Mouse (Mus musculus) liver, embryonic 16.5 days (tissue): ENCODE data around the gene Hist1h4c. TPM values are rescaled to one million over a fixed set of nuclear protein-coding genes. Genes with fewer than 3 reads are reported as not detected.

ENCODE experiments used
- ATAC-seq: fragments of 200-750 bp; cut with Nextera tagmentation; 2 replicates; pipeline ENCODE4 v1.8.0; 2017; ENCODE audit warnings: low read depth, mild to moderate bottlenecking, moderate number of reproducible peaks, moderate library complexity
- H3K27ac ChIP-seq: fragments of 300-500 bp; sonication (generic); 2 replicates; pipeline ENCODE4 v1.5.1; 2014; ENCODE audit warnings: mild to moderate bottlenecking, low read length
- H3K27me3 ChIP-seq: fragments of 300-500 bp; sonication (generic); 2 replicates; pipeline ENCODE4 v1.6.1; 2014; ENCODE audit warnings: low read depth, low read length, mixed read lengths; ENCODE audit not compliant: control insufficient read depth, insufficient read depth
- H3K36me3 ChIP-seq: fragments of 300-500 bp; sonication (generic); 2 replicates; pipeline ENCODE4 v1.6.1; 2014; ENCODE audit warnings: mild to moderate bottlenecking; ENCODE audit not compliant: control insufficient read depth, insufficient read depth
- H3K4me1 ChIP-seq: fragments of 300-500 bp; sonication (generic); 2 replicates; pipeline ENCODE4 v1.6.1; 2014; ENCODE audit warnings: low read depth, low read length, mixed read lengths; ENCODE audit not compliant: control insufficient read depth
- H3K4me2 ChIP-seq: fragments of 300-500 bp; sonication (generic); 2 replicates; pipeline ENCODE4 v1.6.1; 2014; ENCODE audit warnings: low read depth, low read length, mixed read lengths
- H3K4me3 ChIP-seq: fragments of 300-500 bp; sonication (generic); 2 replicates; pipeline ENCODE4 v1.5.1; 2014; ENCODE audit warnings: low read depth, mild to moderate bottlenecking, low read length
- H3K9ac ChIP-seq: fragments of 300-500 bp; sonication (generic); 2 replicates; pipeline ENCODE4 v1.6.1; 2014; ENCODE audit warnings: low read depth, low read length
- H3K9me3 ChIP-seq: fragments of 300-500 bp; sonication (generic); replicated peaks from 2 replicates; pipeline ENCODE4 v1.6.1; 2016; ENCODE audit warnings: low read length; ENCODE audit not compliant: control insufficient read depth
- WGBS: fragments of 180-500 bp; shearing (Covaris S2); extraction: QIAGEN DNeasy Blood & Tissue Kit; methylation state at CpG from one replicate; pipeline ENCODE4 v1.1.7; 2014; ENCODE audit not compliant: insufficient replicate concordance; 5-methylcytosine and 5-hydroxymethylcytosine counted together
- polyA plus RNA-seq: library from polyadenylated mRNA; unstranded; fragments of >200 nt; fragmentation: Nextera tagmentation; extraction: Ambion mirVana; gene quantifications from 2 replicates; pipeline ENCODE4 v1.2.1, GENCODE M21; 2015

Hist1h4c gene
- polyA plus RNA-seq, 1 experiment from 2014 or later: 6.3 TPM

GRCm38 (mm10) chr13:23702220-23702619 lies 4.0 kb upstream of the Hist1h4c start:
- Histone ChIP-seq H3K4me2 (no peak overlapping the region), H3K36me3 (no peaks in the 10 kb centered on the region), H3K27me3 (no peaks in the 10 kb centered on the region), H3K4me3 (no peak overlapping the region), H3K9ac (no peak overlapping the region), H3K4me1 (peaks cover 10% of the 10 kb centered on the region), H3K27ac (no peak overlapping the region), H3K9me3 (no peaks in the 10 kb centered on the region)
- no peak for ATAC-seq
- WGBS: 48% methylated on average over 4 of the region's 4 CpGs

- Histone ChIP-seq H3K36me3 (no peaks in the 10 kb centered on the region), H3K4me1 (peaks cover 18% of the 10 kb centered on the region), H3K4me2 (peak overlapping the region; percentile 13; the same call in 1 of the 2 replicates), H3K4me3 (no peak overlapping the region), H3K27ac (0 out of 2 replicates have a peak overlapping the region, but pooled peaks have one; percentile 37), H3K9ac (peak overlapping the region; percentile 53), H3K27me3 (no peaks in the 10 kb centered on the region), H3K9me3 (no peaks in the 10 kb centered on the region)
- peak; percentile 8 for ATAC-seq
- 16% methylated on average over 8 of the region's 8 CpGs for WGBS
Measured at GRCm38 (mm10) chr13:23700786-23701520, 2.7 kb upstream of the Hist1h4c start.

GRCm38 (mm10) chr13:23699767-23700166 lies 1.5 kb upstream of the Hist1h4c start:
- Histone ChIP-seq H3K4me2 (no peak overlapping the region), H3K27ac (no peak overlapping the region), H3K4me3 (no peak overlapping the region), H3K4me1 (peaks cover 24% of the 10 kb centered on the region), H3K36me3 (no peaks in the 10 kb centered on the region), H3K9me3 (no peaks in the 10 kb centered on the region), H3K9ac (no peak overlapping the region), H3K27me3 (no peaks in the 10 kb centered on the region)
- 64% methylated on average over 3 of the region's 3 CpGs for WGBS
- no peak for ATAC-seq

- Histone ChIP-seq H3K36me3 (no peaks in the 10 kb centered on the region), H3K9ac (no peak overlapping the region), H3K4me2 (peak overlapping the region; percentile 58), H3K27ac (peak overlapping the region; percentile 98), H3K9me3 (no peaks in the 10 kb centered on the region), H3K27me3 (no peaks in the 10 kb centered on the region), H3K4me1 (peaks cover 24% of the 10 kb centered on the region), H3K4me3 (no peak overlapping the region)
- no peak for ATAC-seq
- 69% methylated on average over 6 of the region's 6 CpGs for WGBS
Measured at GRCm38 (mm10) chr13:23698996-23699395, 742 bp upstream of the Hist1h4c start.

- H3K4me2 ChIP-seq: peak overlapping the region; percentile 71
- H3K27ac ChIP-seq: peak overlapping the region; percentile 98
- H3K4me1 ChIP-seq: peaks cover 24% of the 10 kb centered on the region
- H3K27me3 ChIP-seq: no peaks in the 10 kb centered on the region
- no peaks in the 10 kb centered on the region for H3K9me3 ChIP-seq
- under 1% methylated on average over 24 of the region's 32 CpGs for WGBS
- peak overlapping the region; percentile 75 for H3K9ac ChIP-seq
- peak overlapping the region; percentile 60 for H3K4me3 ChIP-seq
- no peaks in the 10 kb centered on the region for H3K36me3 ChIP-seq
- peak; percentile 47 for ATAC-seq
Measured at GRCm38 (mm10) chr13:23697491-23698299, 559 bp downstream of the Hist1h4c start.

GRCm38 (mm10) chr13:23696061-23696474 lies 2.2 kb downstream of the Hist1h4c start:
- ATAC-seq: no peak
- peak overlapping the region; percentile 55 for H3K4me2 ChIP-seq
- peak overlapping the region; percentile 54 for H3K9ac ChIP-seq
- no peaks in the 10 kb centered on the region for H3K27me3 ChIP-seq
- peak overlapping the region; percentile 46 for H3K27ac ChIP-seq
- no peaks in the 10 kb centered on the region for H3K9me3 ChIP-seq
- WGBS: 41% methylated on average over 15 of the region's 15 CpGs
- peak overlapping the region; percentile 13 for H3K4me3 ChIP-seq
- peaks cover 5% of the 10 kb centered on the region; the same call in 1 of the 2 replicates for H3K36me3 ChIP-seq
- H3K4me1 ChIP-seq: peaks cover 23% of the 10 kb centered on the region

- Histone ChIP-seq H3K4me1 (peaks cover 21% of the 10 kb centered on the region), H3K4me2 (peak within 1 kb of the TSS; percentile 55), H3K9ac (peak within 1 kb of the TSS; percentile 54)
Measured at GRCm38 (mm10) chr13:23695514-23695913, 2.7 kb downstream of the Hist1h4c start, which contains the start of gene Hist1h1t. TSS of gene Hist1h1t (plus strand) at chr13:23695814.

GRCm38 (mm10) chr13:23694956-23695355 lies 3.3 kb downstream of the Hist1h4c start:
- no peak overlapping the region for H3K4me2 ChIP-seq
- H3K36me3 ChIP-seq: peaks cover 5% of the 10 kb centered on the region; the same call in 1 of the 2 replicates
- no peak overlapping the region for H3K27ac ChIP-seq
- H3K4me1 ChIP-seq: peaks cover 24% of the 10 kb centered on the region
- H3K4me3 ChIP-seq: no peak overlapping the region
- no peaks in the 10 kb centered on the region for H3K9me3 ChIP-seq
- WGBS: 78% methylated on average over 9 of the region's 9 CpGs
- ATAC-seq: no peak
- no peaks in the 10 kb centered on the region for H3K27me3 ChIP-seq
- H3K9ac ChIP-seq: no peak overlapping the region

More at GRCm38 (mm10) chr13:23695514-23695913, 2.7 kb downstream of the Hist1h4c start, which contains the start of gene Hist1h1t:
- Histone ChIP-seq H3K4me3 (peak within 1 kb of the TSS; percentile 13), H3K27me3 (no peaks in the 10 kb centered on the region), H3K27ac (peak within 1 kb of the TSS; percentile 46), H3K36me3 (peaks cover 5% of the 10 kb centered on the region; the same call in 1 of the 2 replicates), H3K9me3 (no peaks in the 10 kb centered on the region)
- WGBS: 56% methylated on average over 13 of the region's 13 CpGs
- no peak for ATAC-seq
